Mouse (Mus musculus) cerebellum, adult 11-12 months (tissue): ENCODE results near the gene Nxph1.

Experiments
- DNase-seq: peaks from one replicate; pipeline ENCODE4 v3.0.0; 2022

Gene Nxph1

GRCm38 (mm10) chr6:9133589-9134279 is 185.5 kb downstream of the Nxph1 start:
- DNase-seq: no peak

DNA sequence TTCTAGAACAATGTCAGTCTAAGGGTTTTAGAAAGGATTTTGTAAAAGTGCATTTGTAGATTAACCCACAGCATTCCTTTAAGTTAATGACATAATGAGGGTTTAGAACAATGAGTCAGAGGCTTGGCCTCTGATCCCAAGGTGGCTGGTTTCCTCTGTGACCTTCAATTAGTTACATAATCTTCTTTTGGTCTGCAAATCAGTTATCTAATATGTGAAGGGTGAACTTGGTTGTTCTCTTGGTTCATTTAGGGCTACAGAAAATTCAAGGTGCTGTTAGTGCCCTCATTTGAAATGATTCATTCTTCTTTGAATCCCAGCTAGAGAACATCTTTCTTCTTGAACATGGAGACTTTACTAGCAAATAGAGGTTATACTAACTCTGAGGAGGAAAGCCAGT is 199.7 kb downstream of the Nxph1 start:
- no peak for DNase-seq

DNA sequence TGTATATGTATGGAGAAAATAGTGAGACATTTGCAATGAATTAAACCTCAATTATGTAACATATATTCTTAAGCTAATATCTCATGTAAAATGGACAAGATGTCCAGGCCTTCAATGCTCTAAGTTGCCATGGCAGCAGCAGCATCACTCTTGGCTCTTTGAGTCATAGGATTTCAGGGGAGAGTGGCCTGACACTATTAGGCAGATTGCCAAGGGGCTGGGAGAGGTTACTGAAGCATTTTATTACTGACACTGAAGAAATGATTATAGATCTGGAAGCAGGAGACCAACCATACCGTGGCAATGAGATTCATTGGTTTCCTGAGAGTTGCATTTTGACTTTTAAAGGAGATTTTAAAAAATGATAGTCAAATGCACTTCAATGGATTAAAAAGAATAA is 201.6 kb downstream of the Nxph1 start:
- no peak for DNase-seq

GRCm38 (mm10) chr6:9159191-9159590 is 211.0 kb downstream of the Nxph1 start:
- DNase-seq: peak; percentile 30

DNA sequence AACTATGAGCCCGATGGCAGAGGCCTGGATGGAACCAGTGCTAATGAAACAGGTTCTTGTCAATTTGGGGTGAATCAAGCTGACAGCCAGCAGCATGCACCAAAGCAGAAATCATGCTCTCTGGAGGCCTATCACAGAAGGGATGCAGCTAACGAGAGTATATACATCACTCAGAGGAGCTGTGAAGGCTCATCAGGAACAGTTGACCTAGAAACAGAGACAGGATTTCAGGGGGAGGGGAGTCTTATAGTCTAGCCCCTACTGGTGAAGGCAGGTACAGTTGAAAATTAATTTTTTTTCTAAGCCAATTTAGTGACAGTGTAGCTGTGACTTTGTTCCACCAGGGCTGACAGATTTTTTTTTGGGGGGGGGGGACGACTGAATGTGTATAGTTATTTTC is 234.2 kb downstream of the Nxph1 start:
- DNase-seq: no peak

GRCm38 (mm10) chr6:9210730-9211129 is 262.5 kb downstream of the Nxph1 start:
- no peak for DNase-seq

DNA sequence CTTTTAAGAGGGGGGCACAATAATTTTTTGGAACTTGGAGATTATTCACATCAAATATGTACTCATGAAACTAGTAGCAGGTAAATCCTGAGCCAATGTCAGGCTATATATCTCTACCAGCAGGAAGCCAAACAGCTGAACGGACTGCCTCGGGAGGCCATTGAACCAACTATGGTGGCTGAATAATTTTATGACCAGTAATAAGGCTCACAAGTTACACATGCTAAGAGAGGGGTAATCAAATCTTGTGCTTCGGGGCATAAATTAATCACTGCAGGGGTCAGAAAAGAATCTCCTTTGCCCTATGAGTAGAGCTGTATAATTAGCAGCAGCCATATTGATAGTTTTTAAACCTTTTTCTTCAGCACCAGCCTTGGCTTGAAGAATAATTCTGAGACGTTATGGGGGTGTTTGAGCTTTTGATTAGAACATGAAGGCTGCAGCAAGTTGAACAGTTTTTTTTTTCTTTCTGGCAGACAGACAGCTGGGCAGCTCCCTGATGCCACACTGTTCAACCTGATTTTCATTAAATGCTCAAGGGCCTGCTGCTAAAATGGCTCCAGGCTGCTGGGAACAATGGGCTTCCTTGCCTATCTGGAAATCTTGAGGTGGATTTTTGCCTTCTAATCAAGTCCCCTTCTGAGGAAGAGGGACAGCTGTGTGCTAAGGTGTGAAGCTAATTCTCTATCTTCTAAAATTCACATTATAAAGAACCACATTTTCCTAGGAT is 272.7 kb downstream of the Nxph1 start:
- DNase-seq: no peak

DNA sequence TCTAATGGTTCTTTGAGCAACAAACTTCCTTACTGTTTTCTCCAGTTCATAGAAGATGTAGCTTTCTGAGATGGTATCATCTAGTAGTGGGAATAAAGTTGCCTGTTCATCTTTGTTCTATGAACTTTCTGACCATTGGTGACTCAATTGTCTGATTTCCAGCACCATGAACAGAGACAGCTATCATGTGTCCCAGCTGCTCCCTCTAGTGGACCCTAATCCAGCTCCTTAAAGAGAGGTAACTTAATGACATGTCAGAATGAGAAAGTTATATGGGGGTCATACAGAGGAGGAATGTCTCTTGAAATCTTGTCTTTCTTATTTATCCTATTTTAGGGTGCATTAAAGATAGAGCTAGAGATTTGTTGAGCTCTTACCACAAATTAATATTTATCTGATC is 286.6 kb downstream of the Nxph1 start:
- DNase-seq: no peak

DNA sequence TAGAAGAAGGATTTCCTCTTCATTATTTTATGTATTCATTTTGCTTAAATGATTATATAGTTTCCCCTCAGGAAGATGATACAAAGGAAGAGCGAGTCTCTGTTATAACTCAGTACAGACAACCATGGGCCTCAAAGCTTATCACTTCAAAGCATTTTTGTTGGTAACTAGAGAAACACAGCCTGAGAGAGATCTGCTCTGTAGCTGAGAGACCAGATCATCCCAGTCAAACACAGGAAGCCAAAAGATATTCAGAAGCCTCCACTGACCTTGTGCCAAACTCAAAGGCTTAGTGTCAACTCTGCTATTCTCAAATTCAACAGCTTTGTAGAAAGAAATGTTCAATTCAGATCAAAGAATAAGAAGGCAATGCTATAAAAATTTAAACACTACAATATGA is 319.8 kb downstream of the Nxph1 start:
- no peak for DNase-seq
